Mouse (Mus musculus): Measurements from ENCODE around the gene Prlr.

Gene Prlr

GRCm38 (mm10) chr15:10177083-10177482 lies at the start of gene Prlr:
TSS of gene Prlr (plus strand) at chr15:10177238.
- in situ Hi-C loops (cut with MboI; ENCODE audit: low sequenced_read_pairs): no loop called here

- in situ Hi-C loops (cut with MboI; ENCODE audit: low sequenced_read_pairs): no loop called here
These were observed 43.3 kb upstream of the Prlr start for GRCm38 (mm10) chr15:10133781-10134180.

GRCm38 (mm10) chr15:10134889-10135288 lies 42.1 kb upstream of the Prlr start:
- in situ Hi-C loops (cut with MboI; ENCODE audit: low sequenced_read_pairs): no loop called here

GRCm38 (mm10) chr15:10144520-10144919 lies 32.5 kb upstream of the Prlr start:
- in situ Hi-C loops (cut with MboI; ENCODE audit: low sequenced_read_pairs): no loop called here

GRCm38 (mm10) chr15:10148196-10148595 lies 28.8 kb upstream of the Prlr start:
- in situ Hi-C loops (cut with MboI; ENCODE audit: low sequenced_read_pairs): no loop called here

GRCm38 (mm10) chr15:10160663-10161062 lies 16.4 kb upstream of the Prlr start:
- in situ Hi-C loops (cut with MboI; ENCODE audit: low sequenced_read_pairs): no loop called here

- in situ Hi-C loops (cut with MboI; ENCODE audit: low sequenced_read_pairs): no loop called here
These were observed 2.0 kb upstream of the Prlr start for GRCm38 (mm10) chr15:10175078-10175477.

GRCm38 (mm10) chr15:10175656-10176055 lies 1.4 kb upstream of the Prlr start:
- in situ Hi-C loops (cut with MboI; ENCODE audit: low sequenced_read_pairs): no loop called here

GRCm38 (mm10) chr15:10177519-10178130 lies 587 bp downstream of the Prlr start:
- in situ Hi-C loops (cut with MboI; ENCODE audit: low sequenced_read_pairs): no loop called here

GRCm38 (mm10) chr15:10178131-10178566 lies 1.1 kb downstream of the Prlr start:
- in situ Hi-C loops (cut with MboI; ENCODE audit: low sequenced_read_pairs): no loop called here

- in situ Hi-C loops (cut with MboI; ENCODE audit: low sequenced_read_pairs): no loop called here
These were observed 3.7 kb downstream of the Prlr start for GRCm38 (mm10) chr15:10180694-10181093.

- in situ Hi-C loops (cut with MboI; ENCODE audit: low sequenced_read_pairs): no loop called here
These were observed 15.1 kb downstream of the Prlr start for GRCm38 (mm10) chr15:10192101-10192630.

GRCm38 (mm10) chr15:10200991-10201390 lies 24.0 kb downstream of the Prlr start:
- in situ Hi-C loops (cut with MboI; ENCODE audit: low sequenced_read_pairs): no loop called here

- in situ Hi-C loops (cut with MboI; ENCODE audit: low sequenced_read_pairs): no loop called here
These were observed 25.7 kb downstream of the Prlr start for GRCm38 (mm10) chr15:10202504-10203302.

GRCm38 (mm10) chr15:10210261-10210770 lies 33.3 kb downstream of the Prlr start:
- in situ Hi-C loops (cut with MboI; ENCODE audit: low sequenced_read_pairs): no loop called here

GRCm38 (mm10) chr15:10211992-10212391 lies 35.0 kb downstream of the Prlr start:
- in situ Hi-C loops (cut with MboI; ENCODE audit: low sequenced_read_pairs): no loop called here

- in situ Hi-C loops (cut with MboI; ENCODE audit: low sequenced_read_pairs): no loop called here
These were observed 36.2 kb downstream of the Prlr start for GRCm38 (mm10) chr15:10213213-10213612.

- in situ Hi-C loops (cut with MboI; ENCODE audit: low sequenced_read_pairs): no loop called here
These were observed 36.7 kb downstream of the Prlr start for GRCm38 (mm10) chr15:10213710-10214109.

- in situ Hi-C loops (cut with MboI; ENCODE audit: low sequenced_read_pairs): no loop called here
These were observed 38.7 kb downstream of the Prlr start for GRCm38 (mm10) chr15:10215719-10216118.

GRCm38 (mm10) chr15:10216189-10216588 lies 39.2 kb downstream of the Prlr start:
- in situ Hi-C loops (cut with MboI; ENCODE audit: low sequenced_read_pairs): no loop called here

GRCm38 (mm10) chr15:10223614-10224155 lies 46.6 kb downstream of the Prlr start:
- in situ Hi-C loops (cut with MboI; ENCODE audit: low sequenced_read_pairs): no loop called here

- in situ Hi-C loops (cut with MboI; ENCODE audit: low sequenced_read_pairs): no loop called here
These were observed 48.7 kb downstream of the Prlr start for GRCm38 (mm10) chr15:10225701-10226100.
